Mouse (Mus musculus) testis, adult 2 months (tissue): ENCODE measurements at regions not wholly inside any gene's neighbourhood (a gene's known extent, or its start where the extent isn't known, plus 50 kb on each side); places are given as distances from the start of the nearest gene placed in this dataset.

Source experiments
- H3K27ac ChIP-seq: fragments of 200-500 bp; 2 replicates; pipeline ENCODE4 v1.5.1; 2012; ENCODE audit warnings: low read depth, low read length; ENCODE audit not compliant: control insufficient read depth, insufficient read depth
- H3K27me3 ChIP-seq: fragments of 200-500 bp; 2 replicates; pipeline ENCODE4 v1.6.1; 2012; ENCODE audit warnings: mild to moderate bottlenecking, low read length, moderate library complexity; ENCODE audit not compliant: control insufficient read depth, insufficient read depth
- H3K36me3 ChIP-seq: fragments of 200-500 bp; 2 replicates; pipeline ENCODE4 v1.6.1; 2012; ENCODE audit warnings: mild to moderate bottlenecking, low read length; ENCODE audit not compliant: control insufficient read depth, insufficient read depth
- H3K4me1 ChIP-seq: fragments of 200-500 bp; 2 replicates; pipeline ENCODE4 v1.6.1; 2012; ENCODE audit warnings: low read length; ENCODE audit not compliant: control insufficient read depth, insufficient read depth
- H3K4me3 ChIP-seq: fragments of 200-500 bp; 2 replicates; pipeline ENCODE4 v1.5.1; 2012; ENCODE audit warnings: low read depth, mild to moderate bottlenecking, low read length, moderate library complexity, mixed read lengths; ENCODE audit not compliant: control insufficient read depth
- CTCF ChIP-seq: fragments of 200-500 bp; IDR thresholded peaks from 2 replicates; pipeline ENCODE4 v1.5.1; 2012; ENCODE audit warnings: low read depth, mild to moderate bottlenecking, inconsistent platforms, low read length, moderate library complexity; ENCODE audit not compliant: control insufficient read depth, insufficient read depth, insufficient replicate concordance
- POLR2A ChIP-seq: fragments of 200-500 bp; IDR thresholded peaks from 2 replicates; pipeline ENCODE4 v1.6.1; 2012; ENCODE audit warnings: low read depth, mild to moderate bottlenecking, inconsistent platforms, low read length, moderate library complexity; ENCODE audit not compliant: control insufficient read depth

- H3K4me3 ChIP-seq: no peak overlapping the region
These were observed 315.2 kb upstream of the Plxna2 start for GRCm38 (mm10) chr1:194302775-194303174.

GRCm38 (mm10) chr1:194281941-194282340 is 336.1 kb upstream of the Plxna2 start:
- H3K36me3 ChIP-seq: no peaks in the 10 kb centered on the region
- no peak overlapping the region for H3K4me3 ChIP-seq
- no peaks in the 10 kb centered on the region for H3K4me1 ChIP-seq
- no peak for TF ChIP-seq POLR2A
- TF ChIP-seq CTCF: no peak
- H3K27ac ChIP-seq: no peak overlapping the region
- no peaks in the 10 kb centered on the region for H3K27me3 ChIP-seq

More at GRCm38 (mm10) chr1:194302775-194303174, 315.2 kb upstream of the Plxna2 start:
- Histone ChIP-seq H3K27me3 (no peaks in the 10 kb centered on the region), H3K27ac (no peak overlapping the region), H3K4me1 (no peaks in the 10 kb centered on the region), H3K36me3 (no peaks in the 10 kb centered on the region)
- no peak for TF ChIP-seq POLR2A
- no peak for TF ChIP-seq CTCF

DNA sequence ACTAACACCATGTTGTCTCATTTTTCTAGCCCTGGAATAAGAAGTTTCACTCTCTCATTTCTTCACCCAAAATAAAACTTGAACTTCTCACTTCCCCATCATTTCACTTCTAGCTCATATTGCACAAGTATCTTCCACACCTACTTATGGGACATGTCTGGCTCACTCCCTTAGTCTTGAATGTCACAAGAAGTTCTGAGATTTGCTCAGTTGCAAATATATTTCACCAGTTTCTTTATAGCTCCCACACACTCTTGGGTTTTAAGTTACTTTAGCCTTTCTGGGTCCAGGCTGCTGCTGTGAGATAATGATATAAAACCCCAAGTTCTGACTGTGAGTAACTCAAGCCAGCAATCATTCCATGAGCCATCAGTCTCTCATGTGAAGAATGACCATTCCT is 350.0 kb upstream of the Plxna2 start:
- Histone ChIP-seq H3K27ac (no peak overlapping the region), H3K36me3 (no peaks in the 10 kb centered on the region), H3K4me3 (no peak overlapping the region), H3K27me3 (no peaks in the 10 kb centered on the region), H3K4me1 (no peaks in the 10 kb centered on the region)
- no peak for TF ChIP-seq CTCF
- TF ChIP-seq POLR2A: no peak

- no peak overlapping the region for H3K27ac ChIP-seq
- no peaks in the 10 kb centered on the region for H3K36me3 ChIP-seq
- TF ChIP-seq CTCF (no peak), POLR2A (no peak)
- H3K4me1 ChIP-seq: no peaks in the 10 kb centered on the region
- no peaks in the 10 kb centered on the region for H3K27me3 ChIP-seq
- no peak overlapping the region for H3K4me3 ChIP-seq
These were observed 355.6 kb upstream of the Plxna2 start for GRCm38 (mm10) chr1:194262374-194262773.

DNA sequence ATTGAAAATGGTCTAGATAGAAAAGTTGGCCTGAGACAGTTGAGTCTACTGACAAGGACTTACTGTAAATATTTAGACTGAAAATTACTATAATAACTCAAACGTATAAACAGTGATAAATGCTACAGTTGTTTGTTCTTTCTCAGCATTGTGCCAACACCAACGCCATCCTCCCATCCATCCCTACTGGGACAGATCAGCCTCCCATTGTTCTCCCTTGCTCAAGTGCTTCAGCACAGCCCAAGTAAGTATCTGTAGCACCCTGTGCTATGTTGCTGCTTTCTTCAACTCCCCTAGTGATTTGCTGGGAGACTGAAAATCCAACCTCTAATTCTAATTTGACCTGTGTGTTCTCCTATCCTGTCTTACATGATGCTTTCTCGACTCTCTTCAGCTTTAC is 358.1 kb upstream of the Plxna2 start:
- H3K27ac ChIP-seq: no peak overlapping the region
- H3K27me3 ChIP-seq: no peaks in the 10 kb centered on the region
- TF ChIP-seq POLR2A (no peak), CTCF (no peak)
- no peaks in the 10 kb centered on the region for H3K36me3 ChIP-seq
- H3K4me1 ChIP-seq: no peaks in the 10 kb centered on the region
- no peak overlapping the region for H3K4me3 ChIP-seq

GRCm38 (mm10) chr1:194244776-194245366 is 373.1 kb upstream of the Plxna2 start:
- Histone ChIP-seq H3K27me3 (no peaks in the 10 kb centered on the region), H3K36me3 (no peaks in the 10 kb centered on the region), H3K4me1 (no peaks in the 10 kb centered on the region), H3K4me3 (no peak overlapping the region), H3K27ac (no peak overlapping the region)
- no peak for TF ChIP-seq CTCF
- TF ChIP-seq POLR2A: no peak

DNA sequence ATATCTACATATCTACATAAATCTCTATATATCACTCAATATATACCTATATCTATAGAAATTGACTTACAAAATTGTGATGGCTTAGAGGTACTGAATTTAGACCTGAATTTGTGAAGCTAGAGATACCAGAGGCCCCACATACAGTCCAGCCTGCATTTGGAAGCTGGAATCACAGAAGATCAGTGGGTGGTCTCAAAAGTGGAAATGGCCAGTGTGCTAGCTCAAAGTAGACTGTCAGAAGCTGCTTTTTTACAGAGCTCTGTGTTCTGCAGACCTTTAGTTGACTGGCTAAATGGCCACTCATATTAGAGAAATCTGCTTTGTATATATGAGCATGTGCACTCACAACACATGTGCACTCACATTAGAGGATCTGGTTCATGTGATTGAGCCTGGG is 376.9 kb upstream of the Plxna2 start:
- no peak overlapping the region for H3K4me3 ChIP-seq
- H3K36me3 ChIP-seq: no peaks in the 10 kb centered on the region
- no peak for TF ChIP-seq POLR2A
- TF ChIP-seq CTCF: no peak
- no peak overlapping the region for H3K27ac ChIP-seq
- H3K4me1 ChIP-seq: no peaks in the 10 kb centered on the region
- no peaks in the 10 kb centered on the region for H3K27me3 ChIP-seq

- Histone ChIP-seq H3K4me1 (no peaks in the 10 kb centered on the region), H3K36me3 (no peaks in the 10 kb centered on the region), H3K4me3 (no peak overlapping the region), H3K27me3 (no peaks in the 10 kb centered on the region), H3K27ac (no peak overlapping the region)
- TF ChIP-seq CTCF (no peak), POLR2A (no peak)
These were observed 386.8 kb upstream of the Plxna2 start for GRCm38 (mm10) chr1:194231206-194231605.
